Mouse (Mus musculus) kidney, embryonic 15.5 days (tissue): Measurements from ENCODE around the gene Naa35. TPM values are rescaled to one million over a fixed set of nuclear protein-coding genes. Genes with fewer than 3 reads are reported as not detected.

ENCODE experiments used
- ATAC-seq: fragments of 200-750 bp; cut with Nextera tagmentation; replicated peaks from 2 replicates; pipeline ENCODE4 v1.8.0; 2017; ENCODE audit warnings: moderate TSS enrichment; ENCODE audit not compliant: low FRiP score
- H3K27ac ChIP-seq: fragments of 300-500 bp; sonication (generic); 2 replicates; pipeline ENCODE4 v1.5.1; 2015; ENCODE audit warnings: mild to moderate bottlenecking, inconsistent platforms
- H3K27me3 ChIP-seq: fragments of 300-500 bp; sonication (generic); 2 replicates; pipeline ENCODE4 v1.6.1; 2015; ENCODE audit warnings: inconsistent platforms
- H3K36me3 ChIP-seq: fragments of 300-500 bp; sonication (generic); 2 replicates; pipeline ENCODE4 v1.6.1; 2015; ENCODE audit warnings: inconsistent platforms
- H3K4me1 ChIP-seq: fragments of 300-500 bp; sonication (generic); 2 replicates; pipeline ENCODE4 v1.6.1; 2015; ENCODE audit warnings: inconsistent platforms
- H3K4me2 ChIP-seq: fragments of 300-500 bp; sonication (generic); 2 replicates; pipeline ENCODE4 v1.6.1; 2015; ENCODE audit warnings: moderate library complexity, mild to moderate bottlenecking, inconsistent platforms
- H3K4me3 ChIP-seq: fragments of 300-500 bp; sonication (generic); replicated peaks from 2 replicates; pipeline ENCODE4 v1.5.1; 2015; ENCODE audit warnings: mild to moderate bottlenecking, inconsistent platforms
- H3K9ac ChIP-seq: fragments of 300-500 bp; sonication (generic); 2 replicates; pipeline ENCODE4 v1.6.1; 2015; ENCODE audit warnings: mild to moderate bottlenecking, inconsistent platforms
- H3K9me3 ChIP-seq: fragments of 300-500 bp; sonication (generic); replicated peaks from 2 replicates; pipeline ENCODE4 v1.6.1; 2016; ENCODE audit warnings: inconsistent platforms
- WGBS: fragments of 180-500 bp; shearing (Covaris S2); methylation state at CpG from one replicate; pipeline ENCODE4 v1.1.7; 2015; ENCODE audit warnings: mixed read lengths; 5-methylcytosine and 5-hydroxymethylcytosine counted together
- polyA plus RNA-seq: library from polyadenylated mRNA; unstranded; fragments of >200 nt; fragmentation: Nextera tagmentation; extraction: Ambion mirVana; gene quantifications from 2 replicates; pipeline ENCODE4 v1.2.1, GENCODE M21; 2015

Gene Naa35
- polyA plus RNA-seq, 1 experiment from 2014 or later, result 101 TPM

DNA sequence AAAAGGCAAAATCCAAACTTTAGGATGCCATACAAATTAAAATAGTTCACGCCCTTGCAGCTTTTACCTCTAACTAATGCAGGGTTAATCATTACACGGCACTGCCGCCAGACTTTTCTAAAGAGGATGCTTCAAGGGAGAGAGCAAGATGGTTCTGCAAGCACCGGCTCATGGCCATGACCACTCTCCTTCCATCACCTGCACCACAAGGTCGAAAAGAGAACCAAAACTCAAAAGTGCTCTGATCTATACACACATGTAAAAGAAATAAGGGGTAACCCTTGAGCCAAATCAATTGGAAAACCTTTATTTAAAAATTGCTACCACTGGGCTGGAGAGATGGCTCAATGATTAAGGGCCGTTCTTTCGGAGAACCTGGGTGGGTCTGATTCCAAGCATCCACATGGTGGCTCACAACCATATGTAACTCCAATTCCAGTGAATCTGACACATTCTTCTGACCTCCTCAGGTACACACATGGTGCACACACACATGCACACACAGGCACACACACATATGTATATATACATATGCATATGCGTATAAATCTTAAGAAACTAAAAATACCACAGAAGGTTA, 29.4 kb upstream of the Naa35 start:
- Histone ChIP-seq H3K4me3 (peak overlapping the region; percentile 75), H3K9ac (no peak overlapping the region), H3K4me2 (peak overlapping the region; percentile 90), H3K27me3 (no peaks in the 10 kb centered on the region), H3K4me1 (peaks cover 25% of the 10 kb centered on the region), H3K9me3 (no peaks in the 10 kb centered on the region), H3K36me3 (no peaks in the 10 kb centered on the region), H3K27ac (no peak overlapping the region)
- no peak for ATAC-seq
- 66% methylated on average over 8 of the region's 8 CpGs for WGBS

DNA sequence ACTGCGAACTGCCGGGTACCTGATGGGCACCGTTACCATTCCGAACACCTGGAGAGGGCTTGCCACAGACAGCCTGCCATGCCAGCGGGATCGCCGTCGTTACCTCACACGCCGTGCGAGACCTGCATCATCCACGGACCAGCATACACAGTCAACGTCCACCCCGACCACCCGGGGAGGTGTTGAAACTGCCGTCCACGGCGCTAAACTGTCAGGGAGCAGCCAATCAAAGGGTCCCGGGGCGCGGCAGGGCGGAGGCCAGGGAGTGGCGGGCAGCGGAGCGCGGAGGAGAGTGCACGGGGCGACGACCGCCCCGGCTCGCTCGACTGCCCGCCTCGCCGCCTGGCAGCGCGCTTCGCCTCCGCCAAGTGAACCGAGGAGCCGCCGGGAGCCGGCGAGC, 28.4 kb upstream of the Naa35 start:
- peak; percentile 92 for ATAC-seq
- Histone ChIP-seq H3K4me2 (peak overlapping the region; percentile 90), H3K9ac (peak overlapping the region; percentile 67), H3K27me3 (no peaks in the 10 kb centered on the region), H3K4me1 (peaks cover 25% of the 10 kb centered on the region), H3K9me3 (no peaks in the 10 kb centered on the region), H3K27ac (peak overlapping the region; percentile 81), H3K36me3 (no peaks in the 10 kb centered on the region), H3K4me3 (peak overlapping the region; percentile 75)
- WGBS, result under 1% methylated on average over 43 of the region's 45 CpGs

DNA sequence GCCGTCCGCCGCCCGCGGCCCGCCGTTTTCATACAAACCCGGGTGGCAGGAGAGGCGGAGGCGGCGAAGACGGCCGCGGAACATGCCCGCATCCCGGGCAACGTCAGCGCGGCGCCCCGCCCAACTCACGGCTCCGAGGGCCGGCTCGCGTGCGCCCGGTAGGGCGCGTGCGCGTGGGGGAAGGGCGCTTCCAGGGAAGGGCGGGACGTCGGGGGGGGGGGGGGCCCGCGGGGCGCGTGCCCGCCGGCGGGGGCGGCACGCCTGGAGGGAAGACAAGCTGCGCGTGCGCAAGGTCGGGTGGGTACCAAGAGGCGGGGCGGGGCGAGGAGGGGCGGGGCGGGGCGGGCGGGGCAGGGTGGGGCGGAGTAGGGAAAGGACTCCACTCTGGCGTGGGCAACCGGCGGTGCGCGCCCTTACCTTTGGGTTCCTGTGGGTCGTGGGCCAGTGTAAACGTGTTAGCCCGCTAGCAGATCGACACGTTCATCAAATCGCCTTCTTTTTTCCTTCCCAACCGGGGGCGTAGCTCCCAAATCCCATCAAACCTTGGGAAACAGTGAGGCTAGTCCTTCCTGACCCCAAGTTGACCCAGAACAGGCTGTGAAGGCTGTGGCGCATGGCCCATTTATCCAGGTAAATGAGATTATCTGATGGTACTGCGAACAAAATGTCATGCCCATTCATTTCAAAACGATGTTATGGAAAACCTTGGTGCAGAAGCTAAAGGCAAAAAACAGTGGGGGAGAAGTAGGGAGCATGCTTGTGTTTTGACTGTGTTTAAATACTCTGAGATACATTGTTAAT, 27.7 kb upstream of the Naa35 start:
- peaks cover 25% of the 10 kb centered on the region for H3K4me1 ChIP-seq
- under 1% methylated on average over 47 of the region's 73 CpGs for WGBS

DNA sequence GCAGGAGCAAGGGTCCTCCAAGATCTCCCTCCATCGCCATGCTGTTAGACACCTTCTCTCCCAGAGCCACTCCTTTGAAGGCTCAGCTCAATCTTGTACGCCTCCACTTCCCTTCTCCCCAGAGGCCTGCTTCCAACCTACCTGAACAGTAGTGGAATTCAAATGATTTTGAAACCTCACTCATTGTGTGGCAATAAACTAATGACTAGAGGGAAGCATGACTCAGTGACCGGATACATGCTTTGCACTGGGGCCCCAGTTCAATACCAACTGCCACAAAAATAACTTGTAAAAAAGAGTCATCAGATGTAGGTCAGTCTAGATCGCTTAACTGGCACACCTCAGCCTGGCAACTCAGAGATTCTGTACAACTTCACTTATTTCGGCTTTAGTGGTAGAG, 26.3 kb upstream of the Naa35 start:
- Histone ChIP-seq H3K27ac (no peak overlapping the region), H3K36me3 (no peaks in the 10 kb centered on the region), H3K4me3 (no peak overlapping the region), H3K4me2 (no peak overlapping the region), H3K9me3 (no peaks in the 10 kb centered on the region), H3K4me1 (peaks cover 25% of the 10 kb centered on the region), H3K9ac (no peak overlapping the region), H3K27me3 (no peaks in the 10 kb centered on the region)
- no peak for ATAC-seq
- 93% methylated on average over 5 of the region's 5 CpGs for WGBS

More for the DNA sequence above, 27.7 kb upstream of the Naa35 start:
- Histone ChIP-seq H3K9ac (peak overlapping the region; percentile 67), H3K4me2 (peak overlapping the region; percentile 90), H3K27ac (peak overlapping the region; percentile 81), H3K9me3 (no peaks in the 10 kb centered on the region), H3K4me3 (peak overlapping the region; percentile 75), H3K27me3 (no peaks in the 10 kb centered on the region), H3K36me3 (no peaks in the 10 kb centered on the region)
- ATAC-seq, result peak; percentile 87

DNA sequence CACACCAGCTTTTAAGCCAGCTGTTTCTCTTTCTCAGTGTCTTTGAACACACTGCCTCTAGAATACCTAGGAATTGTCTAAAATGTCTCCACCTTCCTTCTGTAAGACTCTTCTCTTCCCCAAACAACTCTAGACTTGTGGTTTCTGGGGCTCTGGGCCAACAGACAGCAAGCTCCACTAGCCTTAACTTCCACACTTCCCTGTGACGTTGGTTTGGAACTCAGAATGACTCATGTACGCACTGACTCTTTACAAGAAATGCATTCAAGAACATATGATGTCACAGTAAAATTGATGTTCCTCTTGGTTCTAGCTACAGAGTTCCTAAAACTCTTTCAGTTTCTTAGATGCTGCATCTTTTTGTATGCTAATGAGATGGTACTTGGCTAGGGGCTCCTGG, 22.6 kb upstream of the Naa35 start:
- Histone ChIP-seq H3K4me3 (no peak overlapping the region), H3K36me3 (no peaks in the 10 kb centered on the region), H3K27me3 (no peaks in the 10 kb centered on the region), H3K4me2 (no peak overlapping the region), H3K9ac (no peak overlapping the region), H3K9me3 (no peaks in the 10 kb centered on the region), H3K27ac (no peak overlapping the region), H3K4me1 (peaks cover 10% of the 10 kb centered on the region; the same call in 1 of the 2 replicates)
- 89% methylated on average over 2 of the region's 2 CpGs for WGBS
- no peak for ATAC-seq

DNA sequence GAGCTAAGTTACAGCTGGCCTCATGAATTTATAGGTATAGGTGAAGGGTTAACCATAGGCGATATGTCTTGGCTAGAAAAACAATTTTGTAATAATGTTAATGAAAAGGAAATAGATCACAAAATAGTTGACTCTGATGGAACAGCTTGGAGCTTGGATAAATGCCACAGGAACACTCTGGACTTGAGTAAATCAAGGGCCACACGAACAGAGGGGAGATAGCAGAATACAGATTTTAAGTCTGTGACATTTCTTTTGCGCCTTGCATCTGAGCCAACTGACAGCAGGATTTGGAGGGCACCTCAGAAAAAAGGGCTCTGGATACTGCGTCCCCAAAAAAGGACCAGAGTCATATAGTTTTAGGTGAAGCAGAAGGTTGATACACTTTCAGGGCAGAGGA, 20.6 kb upstream of the Naa35 start:
- WGBS, result 75% methylated on average over 4 of the region's 4 CpGs
- Histone ChIP-seq H3K4me3 (no peak overlapping the region), H3K9ac (no peak overlapping the region), H3K9me3 (no peaks in the 10 kb centered on the region), H3K27me3 (no peaks in the 10 kb centered on the region), H3K4me1 (0 out of 2 replicates have a peak, but pooled peaks cover 4% of the 10 kb centered on the region), H3K27ac (no peak overlapping the region), H3K36me3 (no peaks in the 10 kb centered on the region), H3K4me2 (no peak overlapping the region)
- no peak for ATAC-seq

DNA sequence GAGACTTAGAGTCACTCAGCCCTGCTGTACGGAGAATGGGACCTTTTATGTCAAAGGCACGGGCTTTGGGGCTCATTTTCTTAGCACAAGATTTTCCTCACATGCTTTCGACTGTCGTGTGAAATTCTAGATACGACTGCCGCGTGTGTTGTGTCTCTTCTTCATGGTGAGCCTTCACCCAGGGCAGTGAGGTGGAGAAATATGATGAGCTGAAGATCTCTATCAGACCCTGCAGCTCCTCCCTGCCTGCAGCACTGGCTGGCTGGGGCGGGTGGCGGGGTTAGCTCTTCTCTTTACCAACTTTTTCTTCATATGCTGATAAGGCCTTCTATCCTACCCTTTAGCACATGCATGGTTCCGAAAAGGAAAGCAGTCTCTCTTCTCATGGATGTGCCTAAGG, 20.1 kb upstream of the Naa35 start:
- Histone ChIP-seq H3K27ac (no peak overlapping the region), H3K9ac (no peak overlapping the region), H3K36me3 (no peaks in the 10 kb centered on the region), H3K4me3 (no peak overlapping the region), H3K4me1 (0 out of 2 replicates have a peak, but pooled peaks cover 4% of the 10 kb centered on the region), H3K9me3 (no peaks in the 10 kb centered on the region), H3K4me2 (no peak overlapping the region), H3K27me3 (no peaks in the 10 kb centered on the region)
- ATAC-seq, result no peak
- 70% methylated on average over 10 of the region's 10 CpGs for WGBS

DNA sequence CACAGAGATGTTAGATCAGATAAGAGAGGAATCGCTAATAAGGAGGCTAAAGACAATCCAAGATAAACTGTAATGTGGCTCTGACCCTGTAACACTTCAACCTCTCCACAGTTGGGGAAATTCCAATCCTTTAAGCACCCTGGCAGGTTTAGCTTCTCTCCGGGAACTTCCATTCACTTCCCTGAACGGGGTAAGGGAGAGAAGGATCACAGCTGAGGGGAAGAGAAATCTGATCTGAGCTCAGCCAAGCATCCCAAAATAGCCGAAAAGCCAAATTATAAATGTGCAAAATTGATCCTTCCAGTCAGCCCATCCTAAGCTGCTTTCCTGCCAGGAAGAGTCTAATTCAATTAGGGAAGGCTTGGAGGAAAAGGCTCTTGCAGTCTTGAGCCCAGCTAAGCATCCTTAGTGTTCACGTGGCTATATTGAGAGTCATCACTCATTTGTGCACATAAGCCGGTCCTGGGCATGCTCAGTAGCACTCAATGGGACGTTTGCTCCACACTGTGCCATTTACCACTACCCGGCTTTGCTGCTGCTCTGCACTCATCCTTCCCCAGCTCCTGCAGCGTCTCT, 19.0 kb upstream of the Naa35 start:
- Histone ChIP-seq H3K9me3 (no peaks in the 10 kb centered on the region), H3K27ac (no peak overlapping the region), H3K4me1 (0 out of 2 replicates have a peak, but pooled peaks cover 4% of the 10 kb centered on the region), H3K4me2 (no peak overlapping the region), H3K9ac (no peak overlapping the region), H3K27me3 (no peaks in the 10 kb centered on the region), H3K36me3 (no peaks in the 10 kb centered on the region), H3K4me3 (no peak overlapping the region)
- no peak for ATAC-seq
- 44% methylated on average over 9 of the region's 9 CpGs for WGBS

DNA sequence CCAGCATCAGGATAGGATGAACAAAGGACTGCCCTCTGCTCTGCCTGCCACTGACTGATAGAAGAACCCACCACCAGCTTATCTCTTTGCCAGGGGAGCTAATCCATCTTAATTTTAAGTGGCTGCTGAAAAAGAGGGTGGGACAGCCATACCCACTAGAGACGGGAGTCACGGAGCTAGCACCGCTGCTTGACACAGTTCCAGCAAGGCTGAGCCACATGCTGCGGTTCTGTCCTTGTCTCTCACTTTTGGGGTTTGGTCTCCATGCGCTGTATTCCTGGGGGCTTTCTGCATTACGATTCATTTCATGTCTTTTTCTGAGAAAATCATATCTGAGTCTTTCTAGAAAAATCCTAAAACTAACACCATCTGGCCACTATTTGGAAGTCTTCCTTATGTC, 14.0 kb upstream of the Naa35 start:
- Histone ChIP-seq H3K27me3 (no peaks in the 10 kb centered on the region), H3K4me1 (no peaks in the 10 kb centered on the region), H3K9me3 (no peaks in the 10 kb centered on the region), H3K9ac (no peak overlapping the region), H3K36me3 (no peaks in the 10 kb centered on the region), H3K27ac (no peak overlapping the region), H3K4me2 (no peak overlapping the region), H3K4me3 (no peak overlapping the region)
- no peak for ATAC-seq
- 88% methylated on average over 6 of the region's 6 CpGs for WGBS

DNA sequence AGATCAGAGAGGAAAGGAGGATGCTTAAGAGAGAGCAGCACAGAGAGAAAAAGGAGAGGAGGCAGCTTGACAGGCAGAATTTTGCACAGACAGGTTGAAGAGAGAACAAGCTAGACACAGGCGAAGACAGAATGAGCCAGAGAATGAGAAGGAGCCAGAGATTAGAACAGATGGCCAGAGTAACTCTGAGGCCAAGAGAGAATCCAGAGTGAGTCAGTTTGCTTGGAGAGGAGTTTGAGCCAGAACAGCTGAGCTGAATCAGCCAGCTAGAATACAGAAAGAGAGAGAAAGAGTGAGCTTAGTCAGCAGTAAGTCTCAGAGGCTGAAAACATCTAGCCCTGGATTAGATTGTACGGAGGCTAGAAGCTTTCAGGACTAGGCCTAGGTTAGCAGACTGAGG, 12.5 kb upstream of the Naa35 start:
- Histone ChIP-seq H3K36me3 (no peaks in the 10 kb centered on the region), H3K4me1 (no peaks in the 10 kb centered on the region), H3K4me3 (no peak overlapping the region), H3K27me3 (no peaks in the 10 kb centered on the region), H3K9me3 (no peaks in the 10 kb centered on the region), H3K4me2 (no peak overlapping the region), H3K9ac (no peak overlapping the region), H3K27ac (no peak overlapping the region)
- WGBS, result 89% methylated on average over 2 of the region's 2 CpGs
- ATAC-seq, result no peak

DNA sequence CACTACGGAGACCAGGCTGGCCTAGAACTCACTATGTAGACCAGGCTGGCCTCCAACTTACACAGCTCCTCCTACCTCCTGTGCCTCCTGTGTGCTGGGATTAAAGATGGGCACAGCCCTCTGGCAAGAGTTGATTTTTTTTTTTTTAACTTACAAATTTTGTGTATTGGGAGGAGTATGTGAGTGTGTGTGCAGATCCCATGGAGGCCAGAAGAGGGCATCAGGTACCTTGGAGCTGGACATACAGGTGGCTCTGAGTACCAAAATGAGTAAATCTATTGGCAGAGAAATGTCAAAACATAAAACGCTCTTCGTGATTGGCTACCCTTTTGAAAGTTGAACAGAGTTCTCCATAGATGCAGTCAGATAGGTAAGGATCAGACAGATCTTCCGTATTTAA, 4.1 kb upstream of the Naa35 start:
- Histone ChIP-seq H3K9me3 (no peaks in the 10 kb centered on the region), H3K9ac (no peak overlapping the region), H3K4me1 (peaks cover 10% of the 10 kb centered on the region), H3K27ac (no peak overlapping the region), H3K27me3 (no peaks in the 10 kb centered on the region), H3K4me2 (no peak overlapping the region), H3K4me3 (no peak overlapping the region), H3K36me3 (no peaks in the 10 kb centered on the region)
- 96% methylated on average over 4 of the region's 4 CpGs for WGBS
- ATAC-seq, result no peak

DNA sequence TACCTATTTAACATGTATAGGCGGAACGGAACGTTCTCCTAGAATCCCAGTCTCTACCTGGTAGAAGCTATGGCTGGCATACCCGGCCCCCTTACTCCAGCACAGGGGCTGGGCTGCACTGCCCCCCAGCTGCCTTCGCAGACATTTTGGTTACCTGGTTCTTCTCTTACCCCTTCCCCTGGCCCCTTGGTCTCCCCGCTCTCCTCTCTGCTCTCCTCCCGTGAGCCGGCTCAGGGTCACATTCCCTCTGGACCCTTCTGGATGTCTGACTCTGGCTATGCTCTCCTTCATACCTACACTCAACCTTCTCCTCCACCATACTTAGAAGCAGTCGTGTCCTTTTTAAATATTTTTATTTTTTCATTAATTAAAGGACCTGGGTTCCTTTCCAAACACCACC, 578 bp upstream of the Naa35 start:
- Histone ChIP-seq H3K4me1 (peaks cover 30% of the 10 kb centered on the region), H3K36me3 (peaks cover 21% of the 10 kb centered on the region), H3K9ac (peak overlapping the region; percentile 57), H3K27me3 (no peaks in the 10 kb centered on the region), H3K4me2 (peak overlapping the region; percentile 90), H3K9me3 (no peaks in the 10 kb centered on the region), H3K4me3 (peak overlapping the region; percentile 76), H3K27ac (peak overlapping the region; percentile 87)
- ATAC-seq, result peak; percentile 72
- WGBS, result 1% methylated on average over 9 of the region's 9 CpGs
